Mouse (Mus musculus): ENCODE measurements at regions not wholly inside any gene's neighbourhood (a gene's known extent, or its start where the extent isn't known, plus 50 kb on each side); places are given as distances from the start of the nearest gene placed in this dataset.

- H3K9ac ChIP-seq (replicated peaks; ENCODE audit: low read length), result no peak overlapping the region
- DNase-seq (ENCODE audit: low spot score), result no peak
- H3K36me3 ChIP-seq (ENCODE audit: insufficient read depth, low read length), result no peaks in the 10 kb centered on the region
- ATAC-seq, result no peak
- H3K27me3 ChIP-seq (ENCODE audit: insufficient read depth, low read length), result no peaks in the 10 kb centered on the region
- H3K4me1 ChIP-seq (ENCODE audit: insufficient read depth, low read length), result no peaks in the 10 kb centered on the region
- 83% methylated on average over 5 of the region's 5 CpGs for WGBS
- no peak overlapping the region for H3K4me2 ChIP-seq (ENCODE audit: low read depth, low read length)
- TF ChIP-seq CTCF (IDR thresholded peaks at IDR 0.05; ENCODE audit: low read depth), result no peak
- no peak overlapping the region for H3K4me3 ChIP-seq (ENCODE audit: low read length)
- H3K9me3 ChIP-seq (ENCODE audit: low read length), result no peaks in the 10 kb centered on the region
- no peak overlapping the region for H3K27ac ChIP-seq
These were observed 69.6 kb downstream of the Prdm13 start for GRCm38 (mm10) chr4:21616116-21616515.

- WGBS, result 50% methylated on average over 3 of the region's 3 CpGs
- ATAC-seq (peak; percentile 58; the same call in 1 of the 2 replicates), DNase-seq (ENCODE audit: low spot score) (peak; percentile 10)
- Histone ChIP-seq H3K36me3 (ENCODE audit: insufficient read depth, low read length) (no peaks in the 10 kb centered on the region), H3K4me2 (ENCODE audit: low read depth, low read length) (no peak overlapping the region), H3K27ac (no peak overlapping the region), H3K9ac (replicated peaks; ENCODE audit: low read length) (no peak overlapping the region), H3K4me1 (ENCODE audit: insufficient read depth, low read length) (no peaks in the 10 kb centered on the region), H3K27me3 (ENCODE audit: insufficient read depth, low read length) (no peaks in the 10 kb centered on the region), H3K4me3 (ENCODE audit: low read length) (no peak overlapping the region), H3K9me3 (ENCODE audit: low read length) (no peaks in the 10 kb centered on the region)
- no peak for TF ChIP-seq CTCF (IDR thresholded peaks at IDR 0.05; ENCODE audit: low read depth)
These were observed 71.3 kb downstream of the Prdm13 start for GRCm38 (mm10) chr4:21614429-21614828.

DNA sequence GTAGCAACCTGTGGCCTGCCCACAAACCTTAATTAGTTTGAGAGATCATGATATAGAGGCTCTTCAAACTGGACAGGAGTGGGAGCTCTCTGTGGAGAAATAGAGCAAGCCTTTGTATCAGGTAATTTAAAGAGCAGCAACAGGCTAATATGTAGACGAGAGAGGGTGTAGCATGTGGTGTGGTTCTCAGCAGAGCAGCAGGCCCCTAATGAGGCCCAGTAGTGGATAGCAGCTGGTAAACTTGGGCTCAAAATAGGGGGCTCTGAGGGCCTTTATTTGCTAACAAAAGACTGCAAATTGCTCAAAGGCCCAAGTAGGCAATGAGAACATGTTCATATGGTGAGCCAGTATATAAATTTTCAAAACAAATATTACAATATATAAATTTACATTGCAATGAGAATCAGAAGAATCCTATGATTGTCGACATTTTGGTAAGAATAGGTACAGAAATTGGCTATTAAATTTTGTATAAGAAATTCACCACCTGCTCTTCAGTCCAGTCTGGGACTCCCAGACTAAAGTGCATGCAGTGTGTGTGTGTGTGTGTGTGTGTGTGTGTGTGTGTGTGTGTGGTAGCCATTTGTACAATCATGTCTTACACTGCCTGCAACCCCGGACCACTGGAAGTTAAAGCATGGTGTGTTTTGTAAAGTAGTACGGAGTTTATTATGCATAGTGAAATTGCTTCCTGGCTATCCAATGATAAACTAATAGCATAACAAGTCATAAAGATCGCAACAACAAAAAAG is 74.1 kb downstream of the Prdm13 start:
- Histone ChIP-seq H3K9ac (replicated peaks; ENCODE audit: low read length) (no peak overlapping the region), H3K4me1 (ENCODE audit: insufficient read depth, low read length) (no peaks in the 10 kb centered on the region), H3K36me3 (ENCODE audit: insufficient read depth, low read length) (no peaks in the 10 kb centered on the region), H3K27ac (no peak overlapping the region), H3K27me3 (ENCODE audit: insufficient read depth, low read length) (no peaks in the 10 kb centered on the region), H3K4me2 (ENCODE audit: low read depth, low read length) (no peak overlapping the region), H3K4me3 (ENCODE audit: low read length) (no peak overlapping the region), H3K9me3 (ENCODE audit: low read length) (no peaks in the 10 kb centered on the region)
- no peak for TF ChIP-seq CTCF (IDR thresholded peaks at IDR 0.05; ENCODE audit: low read depth)
- 63% methylated on average over 5 of the region's 5 CpGs for WGBS
- no peak for DNase-seq (ENCODE audit: low spot score)
- ATAC-seq, result no peak

DNA sequence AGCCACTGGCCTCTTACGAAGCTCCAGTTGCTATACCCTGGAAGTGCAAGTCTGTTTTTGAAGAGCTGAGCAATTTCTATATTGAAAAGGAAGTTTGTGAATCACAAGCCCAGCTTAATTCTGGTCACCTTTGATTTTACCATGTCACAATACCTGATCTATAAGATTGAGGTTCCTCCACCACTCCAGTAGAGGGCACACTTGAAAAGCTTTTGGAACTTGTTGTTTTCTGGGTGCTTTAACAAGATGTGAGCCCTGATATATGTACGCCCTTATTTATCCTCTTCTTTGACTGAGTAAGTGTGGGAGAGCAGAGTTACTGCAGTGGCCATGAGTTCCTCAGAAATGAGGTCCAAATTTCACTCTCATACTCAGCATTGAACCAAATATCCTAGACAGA is 87.7 kb downstream of the Prdm13 start:
- DNase-seq (ENCODE audit: low spot score), result no peak
- Histone ChIP-seq H3K27me3 (ENCODE audit: insufficient read depth, low read length) (no peaks in the 10 kb centered on the region), H3K9me3 (ENCODE audit: low read length) (no peaks in the 10 kb centered on the region), H3K4me2 (ENCODE audit: low read depth, low read length) (no peak overlapping the region), H3K9ac (replicated peaks; ENCODE audit: low read length) (no peak overlapping the region), H3K4me1 (ENCODE audit: insufficient read depth, low read length) (no peaks in the 10 kb centered on the region), H3K36me3 (ENCODE audit: insufficient read depth, low read length) (no peaks in the 10 kb centered on the region), H3K4me3 (ENCODE audit: low read length) (no peak overlapping the region), H3K27ac (no peak overlapping the region)
- ATAC-seq, result no peak
- 61% methylated on average over 2 of the region's 2 CpGs for WGBS
- TF ChIP-seq CTCF (IDR thresholded peaks at IDR 0.05; ENCODE audit: low read depth), result no peak; the same call in 1 of the 2 replicates

GRCm38 (mm10) chr4:21547771-21548170 is 138.0 kb downstream of the Prdm13 start:
- TF ChIP-seq CTCF (IDR thresholded peaks at IDR 0.05; ENCODE audit: low read depth), result no peak
- H3K36me3 ChIP-seq (ENCODE audit: insufficient read depth, low read length), result no peaks in the 10 kb centered on the region
- H3K27me3 ChIP-seq (ENCODE audit: insufficient read depth, low read length), result no peaks in the 10 kb centered on the region
- no peak overlapping the region for H3K4me3 ChIP-seq (ENCODE audit: low read length)
- no peak overlapping the region for H3K27ac ChIP-seq
- 70% methylated on average over 3 of the region's 3 CpGs for WGBS
- 0 out of 2 replicates have a peak, but pooled peaks have one; percentile 64 for ATAC-seq
- H3K9ac ChIP-seq (replicated peaks; ENCODE audit: low read length), result no peak overlapping the region
- H3K4me1 ChIP-seq (ENCODE audit: insufficient read depth, low read length), result no peaks in the 10 kb centered on the region
- no peak overlapping the region for H3K4me2 ChIP-seq (ENCODE audit: low read depth, low read length)
- no peaks in the 10 kb centered on the region for H3K9me3 ChIP-seq (ENCODE audit: low read length)
- DNase-seq (ENCODE audit: low spot score), result peak; percentile 53

- DNase-seq (ENCODE audit: low spot score) (no peak), ATAC-seq (no peak)
- H3K9ac ChIP-seq (replicated peaks; ENCODE audit: low read length), result no peak overlapping the region
- TF ChIP-seq CTCF (IDR thresholded peaks at IDR 0.05; ENCODE audit: low read depth), result no peak
- H3K36me3 ChIP-seq (ENCODE audit: insufficient read depth, low read length), result no peaks in the 10 kb centered on the region
- no peak overlapping the region for H3K4me2 ChIP-seq (ENCODE audit: low read depth, low read length)
- no peaks in the 10 kb centered on the region for H3K27me3 ChIP-seq (ENCODE audit: insufficient read depth, low read length)
- H3K9me3 ChIP-seq (ENCODE audit: low read length), result no peaks in the 10 kb centered on the region
- WGBS, result 91% methylated on average over 2 of the region's 2 CpGs
- H3K4me3 ChIP-seq (ENCODE audit: low read length), result no peak overlapping the region
- H3K4me1 ChIP-seq (ENCODE audit: insufficient read depth, low read length), result no peaks in the 10 kb centered on the region
- H3K27ac ChIP-seq, result no peak overlapping the region
These were observed 146.2 kb downstream of the Prdm13 start for GRCm38 (mm10) chr4:21539583-21539982.

DNA sequence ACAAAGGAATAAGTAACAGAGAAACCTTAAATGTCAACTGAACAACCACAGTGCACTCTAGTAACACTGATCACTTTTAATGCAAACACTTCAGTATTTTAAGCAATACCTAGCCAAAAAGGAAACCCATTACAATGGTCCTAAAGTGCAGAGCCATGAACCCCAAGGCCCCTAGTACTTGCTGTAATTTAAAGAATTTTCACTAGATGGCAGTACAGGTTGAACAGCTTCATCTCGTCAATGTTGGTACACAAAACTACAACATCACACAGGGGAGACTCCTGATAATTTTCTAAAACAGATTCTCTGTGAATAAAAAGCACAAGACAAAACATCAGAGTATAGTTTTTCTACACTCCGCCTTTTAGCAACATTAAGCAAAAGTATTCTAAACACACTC is 149.8 kb downstream of the Prdm13 start:
- DNase-seq (ENCODE audit: low spot score) (peak; percentile 71), ATAC-seq (0 out of 2 replicates have a peak, but pooled peaks have one; percentile 51)
- Histone ChIP-seq H3K27ac (no peak overlapping the region), H3K9ac (replicated peaks; ENCODE audit: low read length) (no peak overlapping the region), H3K27me3 (ENCODE audit: insufficient read depth, low read length) (no peaks in the 10 kb centered on the region), H3K4me2 (ENCODE audit: low read depth, low read length) (no peak overlapping the region), H3K9me3 (ENCODE audit: low read length) (no peaks in the 10 kb centered on the region), H3K36me3 (ENCODE audit: insufficient read depth, low read length) (no peaks in the 10 kb centered on the region), H3K4me1 (ENCODE audit: insufficient read depth, low read length) (no peaks in the 10 kb centered on the region), H3K4me3 (ENCODE audit: low read length) (no peak overlapping the region)
- 35% methylated on average over 2 of the region's 2 CpGs for WGBS
- peak; percentile 72 for TF ChIP-seq CTCF (IDR thresholded peaks at IDR 0.05; ENCODE audit: low read depth)

Measured in hindbrain, postnatal 0 days (tissue).